Mouse (Mus musculus): ENCODE data around the gene Mid2. TPM values are rescaled to one million over a fixed set of nuclear protein-coding genes. Genes with fewer than 3 reads are reported as not detected.

Gene Mid2
- total RNA-seq, 2 experiments from 2014 or later = 14.7 to 17.8 TPM

Other genes with a start within 250 kb of the Mid2 start
- 10 to 100 TPM; 27.8 to 28.0 TPM for gene Prps1, start 208.0 kb upstream of the Mid2 start, total RNA-seq (2021)
- 100 to 1,000 TPM; 130 to 184 TPM for gene Tsc22d3, start 63.9 kb upstream of the Mid2 start, total RNA-seq (2021)
- gene Tex13b, start 148.8 kb downstream of the Mid2 start, total RNA-seq (2021) = not detected
- gene Vsig1, start 243.0 kb downstream of the Mid2 start, total RNA-seq (2021) = not detected